Mouse (Mus musculus) intestine, postnatal 0 days (tissue): ENCODE results near the gene Znhit6. TPM values are rescaled to one million over a fixed set of nuclear protein-coding genes. Genes with fewer than 3 reads are reported as not detected.

Experiments
- ATAC-seq: fragments of 200-750 bp; cut with Nextera tagmentation; 2 replicates; pipeline ENCODE4 v1.8.0; 2017; ENCODE audit warnings: mild to moderate bottlenecking, moderate TSS enrichment, moderate library complexity
- H3K27ac ChIP-seq: fragments of 300-500 bp; sonication (generic); 2 replicates; pipeline ENCODE4 v1.5.1; 2014; ENCODE audit warnings: mild to moderate bottlenecking, low read depth, low read length, moderate library complexity
- H3K27me3 ChIP-seq: fragments of 300-500 bp; sonication (generic); replicated peaks from 2 replicates; pipeline ENCODE4 v1.6.1; 2014; ENCODE audit warnings: low read length, mixed read lengths; ENCODE audit not compliant: control insufficient read depth, insufficient read depth
- H3K36me3 ChIP-seq: fragments of 300-500 bp; sonication (generic); 2 replicates; pipeline ENCODE4 v1.6.1; 2014; ENCODE audit warnings: mild to moderate bottlenecking, moderate library complexity; ENCODE audit not compliant: control insufficient read depth, insufficient read depth
- H3K4me1 ChIP-seq: fragments of 300-500 bp; sonication (generic); replicated peaks from 2 replicates; pipeline ENCODE4 v1.6.1; 2014; ENCODE audit warnings: antibody characterized with exemption, low read length, mixed read lengths; ENCODE audit not compliant: control insufficient read depth, insufficient read depth
- H3K4me2 ChIP-seq: fragments of 300-500 bp; sonication (generic); replicated peaks from 2 replicates; pipeline ENCODE4 v1.6.1; 2014; ENCODE audit warnings: low read depth, mild to moderate bottlenecking, moderate library complexity
- H3K4me3 ChIP-seq: fragments of 300-500 bp; sonication (generic); 2 replicates; pipeline ENCODE4 v1.5.1; 2014; ENCODE audit warnings: low read depth, low read length
- H3K9ac ChIP-seq: fragments of 300-500 bp; sonication (generic); 2 replicates; pipeline ENCODE4 v1.6.1; 2014; ENCODE audit warnings: mild to moderate bottlenecking, low read depth, low read length
- H3K9me3 ChIP-seq: fragments of 300-500 bp; sonication (generic); 2 replicates; pipeline ENCODE4 v1.6.1; 2016; ENCODE audit warnings: mixed run types; ENCODE audit not compliant: control insufficient read depth
- CTCF ChIP-seq: sonication (generic); IDR thresholded peaks from 2 replicates; pipeline ENCODE4 v1.5.1; 2016; ENCODE audit warnings: low read depth, mild to moderate bottlenecking, control low read depth, antibody characterized with exemption, moderate library complexity
- WGBS: fragments of 180-500 bp; shearing (Covaris S2); extraction: QIAGEN DNeasy Blood & Tissue Kit; methylation state at CpG from one replicate; pipeline ENCODE4 v1.1.7; 2014; 5-methylcytosine and 5-hydroxymethylcytosine counted together
- polyA plus RNA-seq: library from polyadenylated mRNA; unstranded; fragments of >200 nt; fragmentation: Nextera tagmentation; extraction: Ambion mirVana; gene quantifications from 2 replicates; pipeline ENCODE4 v1.2.1, GENCODE M21; 2015

Znhit6 gene
- polyA plus RNA-seq, 1 experiment from 2014 or later: 13.1 TPM

- Histone ChIP-seq H3K4me1 (no peaks in the 10 kb centered on the region; the same call in 1 of the 2 replicates), H3K27me3 (no peaks in the 10 kb centered on the region), H3K9ac (no peak overlapping the region), H3K4me3 (no peak overlapping the region), H3K36me3 (no peaks in the 10 kb centered on the region), H3K27ac (no peak overlapping the region), H3K4me2 (no peak overlapping the region), H3K9me3 (no peaks in the 10 kb centered on the region)
- 79% methylated on average over 9 of the region's 9 CpGs for WGBS
- TF ChIP-seq CTCF: no peak
- ATAC-seq: no peak
Observed at GRCm38 (mm10) chr3:145625546-145625945, 49.5 kb downstream of the Znhit6 start.

- WGBS: 91% methylated on average over 1 of the region's 1 CpGs
- Histone ChIP-seq H3K36me3 (no peaks in the 10 kb centered on the region), H3K4me1 (no peaks in the 10 kb centered on the region; the same call in 1 of the 2 replicates), H3K9me3 (no peaks in the 10 kb centered on the region), H3K27me3 (no peaks in the 10 kb centered on the region), H3K4me3 (no peak overlapping the region), H3K4me2 (no peak overlapping the region), H3K9ac (no peak overlapping the region), H3K27ac (no peak overlapping the region)
- ATAC-seq: no peak
- no peak for TF ChIP-seq CTCF
Observed at GRCm38 (mm10) chr3:145626063-145626462, 50.1 kb downstream of the Znhit6 start.

- H3K9me3 ChIP-seq: no peaks in the 10 kb centered on the region
- no peak overlapping the region for H3K4me3 ChIP-seq
- WGBS: 82% methylated on average over 3 of the region's 3 CpGs
- ATAC-seq: no peak
- no peaks in the 10 kb centered on the region for H3K36me3 ChIP-seq
- no peak overlapping the region for H3K27ac ChIP-seq
- no peak overlapping the region for H3K4me2 ChIP-seq
- peak; percentile 80 for TF ChIP-seq CTCF
- peaks cover 3% of the 10 kb centered on the region; the same call in 1 of the 2 replicates for H3K4me1 ChIP-seq
- no peak overlapping the region for H3K9ac ChIP-seq
- no peaks in the 10 kb centered on the region for H3K27me3 ChIP-seq
Observed at GRCm38 (mm10) chr3:145627830-145628229, 51.8 kb downstream of the Znhit6 start.

- Histone ChIP-seq H3K4me2 (no peak overlapping the region), H3K27me3 (no peaks in the 10 kb centered on the region), H3K4me1 (peaks cover 11% of the 10 kb centered on the region; the same call in 1 of the 2 replicates), H3K4me3 (no peak overlapping the region), H3K9me3 (no peaks in the 10 kb centered on the region), H3K36me3 (no peaks in the 10 kb centered on the region), H3K9ac (no peak overlapping the region), H3K27ac (no peak overlapping the region)
- ATAC-seq: no peak
- 45% methylated on average over 5 of the region's 5 CpGs for WGBS
- TF ChIP-seq CTCF: no peak
Observed at GRCm38 (mm10) chr3:145628643-145629042, 52.6 kb downstream of the Znhit6 start.

- Histone ChIP-seq H3K4me1 (peaks cover 16% of the 10 kb centered on the region; the same call in 1 of the 2 replicates), H3K4me2 (no peak overlapping the region), H3K36me3 (no peaks in the 10 kb centered on the region), H3K4me3 (no peak overlapping the region), H3K9me3 (no peaks in the 10 kb centered on the region), H3K27me3 (no peaks in the 10 kb centered on the region), H3K27ac (peak overlapping the region; percentile 79; the same call in 1 of the 2 replicates), H3K9ac (no peak overlapping the region)
- ATAC-seq: peak; percentile 52; the same call in 1 of the 2 replicates
- TF ChIP-seq CTCF: no peak
- WGBS: 20% methylated on average over 6 of the region's 6 CpGs
Observed at GRCm38 (mm10) chr3:145632888-145633287, 56.9 kb downstream of the Znhit6 start.

- Histone ChIP-seq H3K36me3 (no peaks in the 10 kb centered on the region), H3K27ac (peak overlapping the region; percentile 79), H3K4me2 (peak overlapping the region; percentile 51), H3K27me3 (no peaks in the 10 kb centered on the region), H3K4me3 (no peak overlapping the region), H3K9me3 (no peaks in the 10 kb centered on the region), H3K9ac (no peak overlapping the region), H3K4me1 (peaks cover 16% of the 10 kb centered on the region; the same call in 1 of the 2 replicates)
- peak; percentile 93 for ATAC-seq
- WGBS: 47% methylated on average over 14 of the region's 14 CpGs
- peak; percentile 6; the same call in 1 of the 2 replicates for TF ChIP-seq CTCF
Observed at GRCm38 (mm10) chr3:145634002-145634710, 58.2 kb downstream of the Znhit6 start.
